Mouse (Mus musculus) layer of hippocampus, adult 6 months (tissue): ENCODE data around the gene Snx10. TPM values are rescaled to one million over a fixed set of nuclear protein-coding genes. Genes with fewer than 3 reads are reported as not detected.

ENCODE experiments used
- long read RNA-seq, 2 experiments: library from polyadenylated mRNA; unstranded; transcript quantifications; one replicate each; pipeline ENCODE4 v2.0.0; 2019 to 2020
- microRNA-seq: library from miRNA; unstranded; fragments of <30 nt; microRNA quantifications from one replicate; pipeline ENCODE4 v1.2.0, GENCODE M21; 2020
- polyA plus RNA-seq: library from polyadenylated mRNA; unstranded; fragments of <200 nt; fragmentation: Nextera tagmentation; gene quantifications from 2 replicates; pipeline ENCODE4 v1.2.3, GENCODE M21; 2021

The Snx10 gene
- 180 and 181 TPM in 2 replicates for polyA plus RNA-seq
- long read RNA-seq, experiment 1, transcript Snx10-207 (7 exons, 2,464 nt): minor isoform, 9 of 430 reads
- long read RNA-seq, experiment 1, transcript Snx10-201 (7 exons, 2,480 nt): major isoform, 311 of 430 reads
- long read RNA-seq, experiment 1, partial matches to known transcripts: 60 of 430 reads
- long read RNA-seq, experiment 1, other reads (novel, unspliced or antisense): 50 of 430 reads
- long read RNA-seq, experiment 2, full-length matches to known transcripts: 1,092 of 1,255 reads
- long read RNA-seq, experiment 2, partial matches to known transcripts: 32 of 1,255 reads
- long read RNA-seq, experiment 2, other reads (novel, unspliced or antisense): 131 of 1,255 reads

DNA sequence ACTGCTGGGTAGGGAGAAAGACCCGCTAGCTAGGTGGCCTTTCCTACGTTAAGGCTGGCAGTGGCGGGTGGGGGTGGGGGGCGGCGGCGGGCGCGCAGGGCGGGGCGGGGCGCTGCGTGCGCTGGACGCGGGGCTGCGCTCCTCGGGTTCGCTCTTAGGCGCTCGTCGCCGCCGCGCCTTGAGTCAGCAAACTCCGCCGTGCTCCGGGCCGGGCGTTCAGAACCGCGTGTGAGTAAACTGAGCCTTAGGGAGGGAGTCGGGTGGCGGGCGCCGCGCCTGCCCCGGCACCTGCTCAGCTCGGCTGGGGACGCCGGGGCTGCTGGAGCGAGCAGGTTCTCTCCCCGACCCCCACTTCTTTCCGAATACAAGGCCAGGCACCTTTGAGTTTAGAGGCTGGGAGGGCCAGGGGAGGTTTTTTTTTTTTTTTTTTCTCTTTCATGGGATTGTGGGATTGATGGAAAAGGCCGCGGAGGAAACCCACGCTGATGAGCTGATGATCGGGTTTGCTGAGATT, at the start of gene Snx10:
Snx10 (plus strand) TSS at position 95 of the 514 bp plus-strand sequence.

Small RNA genes within 50 kb of the gene (microRNA-seq; reads per million reads assigned to microRNA genes)
- gene Gm22914: not detected

Other genes with a start within 250 kb of the Snx10 start
- gene Nfe2l3, start 91.2 kb upstream of the Snx10 start, polyA plus RNA-seq: 3.1 and 3.4 TPM in 2 replicates
- gene Hnrnpa2b1, start 54.0 kb upstream of the Snx10 start, polyA plus RNA-seq: 81.6 and 94.0 TPM in 2 replicates
- gene Cbx3, start 53.5 kb upstream of the Snx10 start, polyA plus RNA-seq: 441 and 581 TPM in 2 replicates